22 mouse cellular contexts compared by ENCODE assay signal in the genomic region with DNA sequence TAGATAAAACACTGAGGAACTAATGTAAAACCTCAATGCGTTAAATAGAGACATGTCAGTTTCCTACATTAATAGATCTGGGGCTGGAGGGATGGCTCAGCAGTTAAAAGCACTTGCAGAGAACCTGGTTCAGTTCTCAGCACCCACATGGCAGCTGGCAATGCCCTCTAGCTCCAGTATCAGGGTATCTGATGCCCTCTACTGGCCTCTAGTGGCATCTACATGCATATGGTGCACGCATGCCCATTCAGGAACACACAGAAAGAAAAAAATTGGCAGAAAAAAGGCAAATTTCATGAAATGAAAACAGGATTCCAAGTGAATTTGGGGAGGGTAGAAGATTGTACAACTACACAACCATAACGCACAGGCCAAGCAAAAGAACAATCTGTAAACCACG.
DNase-seq lines count a peak whose midpoint lies in the region; ATAC-seq and TF ChIP-seq lines count a peak whose summit lies in the region.
"Had no signal": no experiment of that assay in that cellular context is flagged by ENCODE, and none has a peak within 500 bp of the region (broad histone marks: within the 10 kb centered on the region; RNA-seq: fewer than 3 reads in every experiment).

No protein-coding gene starts in this region.

- H3K27ac ChIP-seq in liver, postnatal 0 days (ENCODE audit: low read depth): no peak overlapping the region
- H3K27ac ChIP-seq in liver, embryonic 12.5 days: no peak overlapping the region
- no peak overlapping the region for H3K27ac ChIP-seq in CH12.LX (ENCODE audit: insufficient read depth, low read depth)
- H3K27ac ChIP-seq in MEL (ENCODE audit: control insufficient read depth, low read depth, low read length): no peak overlapping the region
- H3K27ac ChIP-seq: hindbrain, embryonic 13.5 days; kidney, embryonic 15.5 days; neural tube, embryonic 15.5 days had no signal

- peak; percentile 66 for DNase-seq in heart, adult 11 months
- no peak for DNase-seq in heart, postnatal 25 days (ENCODE audit: low spot score)
- no peak for DNase-seq in liver, postnatal 0 days
- DNase-seq in CH12.LX (ENCODE audit: extremely low read depth): no peak
- DNase-seq in MEL (ENCODE audit: low read depth, low spot score): peak; percentile 62
- DNase-seq in right cerebral cortex, postnatal 14 days: no peak
- no peak for DNase-seq in spleen, postnatal 14 days (ENCODE audit: low spot score in 2 of 2)
- DNase-seq: adrenal gland, adult 2 months; cerebellum, adult 9-10 months; heart, postnatal 14 days; lung, adult 18-20 months; right cerebral cortex, postnatal 25 days; thymus, postnatal 14 days had no signal

- H3K36me3 ChIP-seq in liver, postnatal 0 days (replicated peaks; ENCODE audit: insufficient read depth, low read length): no peaks in the 10 kb centered on the region
- 0 out of 2 replicates have a peak, but pooled peaks cover 9% of the 10 kb centered on the region for H3K36me3 ChIP-seq in liver, embryonic 12.5 days
- no peaks in the 10 kb centered on the region for H3K36me3 ChIP-seq in CH12.LX (replicated peaks in 1 of 2; ENCODE audit: control insufficient read depth in 1 of 2, insufficient read depth in 1 of 2, low read length in 1 of 2)
- H3K36me3 ChIP-seq in MEL (ENCODE audit: control insufficient read depth in 1 of 2, insufficient read depth in 2 of 2, low read length in 2 of 2): peaks cover 0 to 3% of the 10 kb centered on the region in 2 experiments; a peak in 1 of 4 replicates
- H3K36me3 ChIP-seq: heart, embryonic 12.5 days; hindbrain, embryonic 13.5 days; kidney, embryonic 15.5 days; neural tube, embryonic 15.5 days had no signal

- dilution Hi-C loops in CH12.LX (cut with MboI; ENCODE audit: extremely low pct_ligation_motif_present, extremely low pct_unique_long_range_greater_than_20kb, low sequenced_read_pairs): no loop called here

- H3K9ac ChIP-seq in liver, postnatal 0 days (replicated peaks): no peak overlapping the region
- H3K9ac ChIP-seq in liver, embryonic 12.5 days: no peak overlapping the region
- no peak overlapping the region for H3K9ac ChIP-seq in CH12.LX (ENCODE audit: insufficient read depth, low read depth)
- no peak overlapping the region for H3K9ac ChIP-seq in MEL (ENCODE audit: control insufficient read depth, low read depth, low read length, poor library complexity, severe bottlenecking)
- H3K9ac ChIP-seq: heart, embryonic 12.5 days; hindbrain, embryonic 13.5 days; kidney, embryonic 15.5 days; neural tube, embryonic 15.5 days had no signal

- in situ Hi-C loops in CH12.LX (cut with MboI; ENCODE audit: low pct_ligation_motif_present, low pct_unique_long_range_greater_than_20kb, low sequenced_read_pairs): no loop called here

- no peaks in the 10 kb centered on the region for H3K4me1 ChIP-seq in liver, postnatal 0 days (ENCODE audit: insufficient read depth)
- H3K4me1 ChIP-seq in liver, embryonic 12.5 days: no peaks in the 10 kb centered on the region
- peaks cover 0 to 9% of the 10 kb centered on the region in 2 experiments; a peak in 2 of 4 replicates for H3K4me1 ChIP-seq in CH12.LX (ENCODE audit: control insufficient read depth in 1 of 2, insufficient read depth in 2 of 2)
- no peaks in the 10 kb centered on the region for H3K4me1 ChIP-seq in MEL (ENCODE audit: control insufficient read depth in 1 of 2, insufficient read depth in 2 of 2, low read length in 2 of 2)
- H3K4me1 ChIP-seq: heart, embryonic 12.5 days; hindbrain, embryonic 13.5 days; kidney, embryonic 15.5 days; neural tube, embryonic 15.5 days had no signal

- no peaks in the 10 kb centered on the region for H3K27me3 ChIP-seq in liver, postnatal 0 days (ENCODE audit: insufficient read depth, low read length)
- no peaks in the 10 kb centered on the region for H3K27me3 ChIP-seq in liver, embryonic 12.5 days (replicated peaks)
- H3K27me3 ChIP-seq in CH12.LX (replicated peaks) (no peaks in the 10 kb centered on the region), MEL (ENCODE audit: control insufficient read depth in 1 of 2, insufficient read depth in 2 of 2, low read length in 2 of 2) (no peaks in the 10 kb centered on the region)
- H3K27me3 ChIP-seq: heart, embryonic 12.5 days; hindbrain, embryonic 13.5 days; kidney, embryonic 15.5 days; neural tube, embryonic 15.5 days had no signal

- 89% methylated on average over 4 of the region's 4 CpGs for WGBS in liver, postnatal 0 days (ENCODE audit: insufficient replicate concordance)
- WGBS in liver, embryonic 12.5 days (ENCODE audit: insufficient replicate concordance): 75% methylated on average over 4 of the region's 4 CpGs

- TF ChIP-seq RAD21 in CH12.LX (IDR thresholded peaks at IDR 0.05; ENCODE audit: low read depth, low read length) (no peak; the same call in 1 of the 2 replicates), MEL (IDR thresholded peaks at IDR 0.05; ENCODE audit: low read depth, low read length) (peak; percentile 36)

- ATAC-seq in liver, postnatal 0 days: no peak
- ATAC-seq in liver, embryonic 12.5 days: no peak
- ATAC-seq: forebrain, embryonic 16.5 days; inflammation-experienced regulatory T-cells, adult 6 months; midbrain, embryonic 16.5 days had no signal

- TF ChIP-seq EP300 in liver, postnatal 0 days (IDR thresholded peaks at IDR 0.05; ENCODE audit: low read depth): no peak
- no peak for TF ChIP-seq EP300 in CH12.LX (IDR thresholded peaks at IDR 0.05; ENCODE audit: low read length)
- TF ChIP-seq EP300 in MEL (IDR thresholded peaks at IDR 0.05; ENCODE audit: low read depth in 1 of 2, low read length in 2 of 2): no peak

- peak; percentile 28 for TF ChIP-seq CTCF in liver, postnatal 0 days (IDR thresholded peaks at IDR 0.05; ENCODE audit: low read depth)
- TF ChIP-seq CTCF in CH12.LX (conservative IDR thresholded peaks at IDR 0.05 in 1 of 2, IDR thresholded peaks at IDR 0.05 in 1 of 2; ENCODE audit: low read depth in 2 of 2, low read length in 2 of 2) (peak; percentile 30 to 45; a peak in 3 of 4 replicates), MEL (IDR thresholded peaks at IDR 0.05 in 2 of 3, conservative IDR thresholded peaks at IDR 0.05 in 1 of 3; ENCODE audit: control insufficient read depth in 1 of 3, insufficient read depth in 1 of 3, low read depth in 2 of 3, low read length in 3 of 3, poor library complexity in 1 of 3, severe bottlenecking in 1 of 3) (peak; percentile 61 to 84 (median 71))

- no peak overlapping the region for H3K4me3 ChIP-seq in liver, postnatal 0 days (ENCODE audit: low read depth, low read length)
- no peak overlapping the region for H3K4me3 ChIP-seq in liver, embryonic 12.5 days
- H3K4me3 ChIP-seq in CH12.LX (replicated peaks in 1 of 3; ENCODE audit: low read depth in 2 of 3, low read length in 2 of 3, poor library complexity in 1 of 3): no peak overlapping the region
- no peak overlapping the region for H3K4me3 ChIP-seq in MEL (ENCODE audit: control insufficient read depth in 1 of 2, insufficient read depth in 1 of 2, low read depth in 2 of 2, low read length in 2 of 2)
- H3K4me3 ChIP-seq: erythroblast, embryonic 14.5 days; heart, embryonic 12.5 days; hindbrain, embryonic 13.5 days; kidney, embryonic 15.5 days; neural tube, embryonic 15.5 days had no signal

- H3K79me2 ChIP-seq in CH12.LX (replicated peaks; ENCODE audit: control insufficient read depth, extremely low read depth, insufficient read depth, poor library complexity, severe bottlenecking) (no peaks in the 10 kb centered on the region), MEL (ENCODE audit: control insufficient read depth, insufficient read depth, low read length, poor library complexity) (no peaks in the 10 kb centered on the region)

- intact Hi-C loops in heart, postnatal 25 days (cut with DNase I): no loop called here

- peaks cover 3% of the 10 kb centered on the region for H3K9me3 ChIP-seq in liver, postnatal 0 days (ENCODE audit: low read length)
- H3K9me3 ChIP-seq in liver, embryonic 12.5 days (replicated peaks): 0 out of 2 replicates have a peak, but pooled peaks cover 6% of the 10 kb centered on the region
- H3K9me3 ChIP-seq in CH12.LX (replicated peaks; ENCODE audit: low read length) (peaks cover 33% of the 10 kb centered on the region), MEL (replicated peaks; ENCODE audit: insufficient read depth, low read length) (no peaks in the 10 kb centered on the region)
- H3K9me3 ChIP-seq: hindbrain, embryonic 13.5 days; kidney, embryonic 15.5 days; neural tube, embryonic 15.5 days had no signal

- no peak overlapping the region for H3K4me2 ChIP-seq in liver, postnatal 0 days (ENCODE audit: low read depth, low read length)
- no peak overlapping the region for H3K4me2 ChIP-seq in liver, embryonic 12.5 days
- H3K4me2 ChIP-seq in CH12.LX (ENCODE audit: insufficient read depth, low read depth, poor library complexity, severe bottlenecking): no peak overlapping the region
- H3K4me2 ChIP-seq: heart, embryonic 12.5 days; hindbrain, embryonic 13.5 days; kidney, embryonic 15.5 days; neural tube, embryonic 15.5 days had no signal

- TF ChIP-seq POLR2A in CH12.LX (IDR thresholded peaks at IDR 0.05; ENCODE audit: low read depth, low read length) (no peak), MEL (IDR thresholded peaks at IDR 0.05; ENCODE audit: control insufficient read depth in 1 of 2, insufficient read depth in 1 of 2, low read depth in 1 of 2, low read length in 2 of 2, poor library complexity in 1 of 2) (no peak)

TF ChIP-seq in CH12.LX, 34 proteins besides CTCF, POLR2A, EP300 and RAD21 (continues in another document):
- TF ChIP-seq BHLHE40 (IDR thresholded peaks at IDR 0.05; ENCODE audit: low read depth, low read length) (no peak), MEF2A (IDR thresholded peaks at IDR 0.05; ENCODE audit: borderline replicate concordance, low read depth, low read length) (no peak), ZNF384 (IDR thresholded peaks at IDR 0.05; ENCODE audit: low read depth, low read length) (no peak), CHD2 (IDR thresholded peaks at IDR 0.05; ENCODE audit: low read length) (no peak), ZMIZ1 (IDR thresholded peaks at IDR 0.05; ENCODE audit: low read depth, low read length) (no peak), NELFE (IDR thresholded peaks at IDR 0.05; ENCODE audit: low read depth, low read length) (no peak), KAT2A (IDR thresholded peaks at IDR 0.05; ENCODE audit: insufficient replicate concordance, low read length) (no peak), TCF12 (IDR thresholded peaks at IDR 0.05; ENCODE audit: low read depth, low read length) (no peak)

TF ChIP-seq in MEL, 35 proteins besides CTCF, POLR2A, EP300 and RAD21:
- TF ChIP-seq SMC3 (IDR thresholded peaks at IDR 0.05; ENCODE audit: low read depth, low read length): peak; percentile 40
- no peak for TF ChIP-seq MAX (IDR thresholded peaks at IDR 0.05; ENCODE audit: low read length)
- TF ChIP-seq TBP (IDR thresholded peaks at IDR 0.05; ENCODE audit: low read depth, low read length): no peak
- no peak for TF ChIP-seq GABPA (IDR thresholded peaks at IDR 0.05; ENCODE audit: low read depth, low read length)
- no peak for TF ChIP-seq NRF1 (IDR thresholded peaks at IDR 0.05; ENCODE audit: insufficient read depth, low read depth, low read length, poor library complexity, severe bottlenecking)
- TF ChIP-seq E2F4 (IDR thresholded peaks at IDR 0.05; ENCODE audit: borderline replicate concordance, low read depth, low read length): no peak
- TF ChIP-seq ZC3H11A (IDR thresholded peaks at IDR 0.05; ENCODE audit: low read depth, low read length): 0 out of 2 replicates have a peak, but pooled peaks have one; percentile 21
- TF ChIP-seq BHLHE40 (IDR thresholded peaks at IDR 0.05; ENCODE audit: borderline replicate concordance, low read depth, low read length): no peak

Comparison
In these comparisons a context has a peak if more than half of its experiments do, and no peak if none do; other contexts are left out.
1. DNase-seq: peak in heart, adult 11 months (single experiment) and MEL (single experiment); none in heart, postnatal 25 days (single experiment), liver, postnatal 0 days (single experiment), CH12.LX (single experiment), right cerebral cortex, postnatal 14 days (single experiment) and spleen, postnatal 14 days (0 of 2).
2. Peak in every context shown above with its lines, with median percentiles within 50 percentile points of each other: CTCF ChIP-seq.